Mouse (Mus musculus): ENCODE results near the gene Usp31.

DNA sequence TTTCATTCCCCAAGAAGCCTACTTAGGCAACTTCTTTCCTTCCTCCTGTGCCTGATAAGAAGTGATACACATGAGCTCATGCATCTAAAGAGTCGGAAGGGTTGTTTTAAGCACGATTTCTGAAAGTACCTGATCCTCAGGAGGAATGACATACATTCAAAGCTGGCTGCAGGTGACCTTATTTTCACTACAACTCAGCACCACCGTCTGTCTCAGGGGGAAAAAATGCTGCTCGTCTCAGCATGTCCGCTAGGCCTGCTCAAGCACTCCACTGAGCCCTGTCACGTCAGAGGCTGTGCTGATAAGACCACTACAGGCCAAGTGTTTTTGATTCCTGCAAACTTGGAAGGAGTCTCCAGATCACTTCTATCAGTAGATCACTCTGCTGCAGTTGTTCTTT, 5.1 kb downstream of the Usp31 start:
- TF ChIP-seq POLR2A (IDR thresholded peaks at IDR 0.05; ENCODE audit: borderline replicate concordance, extremely low read depth, low read depth, low read length) (no peak), CTCF (IDR thresholded peaks at IDR 0.05; ENCODE audit: insufficient read depth, low read length) (no peak)
